Mouse (Mus musculus): ENCODE data around the gene Ssb. TPM values are rescaled to one million over a fixed set of nuclear protein-coding genes. Genes with fewer than 3 reads are reported as not detected.

The Ssb gene
- polyA plus RNA-seq, 1 experiment = 1.6 TPM

DNA sequence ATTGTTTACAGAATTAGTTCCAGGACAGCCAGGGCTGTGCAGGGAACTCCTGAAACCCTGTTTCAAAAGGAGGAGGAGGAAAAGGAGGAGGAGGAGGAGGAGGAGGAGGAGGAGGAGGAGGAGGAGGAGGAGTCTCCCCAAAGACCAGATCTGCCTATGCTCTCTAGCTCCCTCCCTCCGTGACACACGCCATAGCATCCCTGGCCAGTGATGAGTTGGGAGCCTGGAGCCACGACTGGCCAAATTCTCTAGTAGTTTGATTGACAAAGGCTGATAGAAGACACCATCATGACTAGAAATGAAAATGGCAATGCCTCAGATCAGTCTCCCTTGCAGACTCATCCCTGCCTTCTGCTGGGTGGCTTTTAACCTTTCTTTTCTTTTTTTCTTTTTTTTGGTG is 23.4 kb upstream of the Ssb start:
- Histone ChIP-seq H3K4me1 (ENCODE audit: control insufficient read depth, insufficient read depth, insufficient read length) (no peaks in the 10 kb centered on the region), H3K27me3 (ENCODE audit: control insufficient read depth, insufficient read depth, low read length) (no peaks in the 10 kb centered on the region), H3K4me3 (ENCODE audit: extremely low read depth, insufficient read depth, insufficient read length) (no peak overlapping the region), H3K27ac (ENCODE audit: insufficient read depth, low read length) (no peak overlapping the region), H3K36me3 (ENCODE audit: control insufficient read depth, insufficient read depth, low read length) (no peaks in the 10 kb centered on the region)
- TF ChIP-seq POLR2A (IDR thresholded peaks at IDR 0.05; ENCODE audit: low read depth, low read length) = no peak
- no peak for TF ChIP-seq CTCF (IDR thresholded peaks at IDR 0.05; ENCODE audit: extremely low read depth, insufficient read depth, insufficient read length, insufficient replicate concordance)
- 93% methylated on average over 3 of the region's 3 CpGs for WGBS
- no peak for DNase-seq (ENCODE audit: low read depth in 1 of 2, low spot score in 2 of 2)

DNA sequence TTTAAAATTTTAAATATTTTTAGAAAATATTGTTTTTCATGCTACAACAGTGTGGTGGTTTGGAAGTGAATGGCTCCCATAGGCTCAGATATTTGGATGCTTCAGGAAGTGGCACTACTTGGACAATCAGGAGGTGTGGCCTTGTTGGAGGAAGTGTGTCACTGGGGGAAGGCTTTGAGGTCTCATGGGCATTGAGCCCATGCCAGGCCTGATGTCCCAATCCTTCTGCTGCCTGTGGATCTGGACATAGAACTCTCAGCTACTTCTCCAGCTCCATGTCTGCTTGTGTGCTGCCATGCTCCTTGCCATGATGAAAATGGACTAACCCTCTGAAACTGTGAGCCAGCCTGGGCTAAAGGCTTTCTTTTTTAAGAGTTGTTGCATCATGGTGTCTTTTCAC is 22.7 kb upstream of the Ssb start:
- no peak overlapping the region for H3K27ac ChIP-seq (ENCODE audit: insufficient read depth, low read length)
- no peaks in the 10 kb centered on the region for H3K27me3 ChIP-seq (ENCODE audit: control insufficient read depth, insufficient read depth, low read length)
- DNase-seq (ENCODE audit: low read depth in 1 of 2, low spot score in 2 of 2) = no peak
- no peaks in the 10 kb centered on the region for H3K4me1 ChIP-seq (ENCODE audit: control insufficient read depth, insufficient read depth, insufficient read length)
- no peaks in the 10 kb centered on the region for H3K36me3 ChIP-seq (ENCODE audit: control insufficient read depth, insufficient read depth, low read length)
- TF ChIP-seq CTCF (IDR thresholded peaks at IDR 0.05; ENCODE audit: extremely low read depth, insufficient read depth, insufficient read length, insufficient replicate concordance) = no peak
- TF ChIP-seq POLR2A (IDR thresholded peaks at IDR 0.05; ENCODE audit: low read depth, low read length) = no peak
- no peak overlapping the region for H3K4me3 ChIP-seq (ENCODE audit: extremely low read depth, insufficient read depth, insufficient read length)

DNA sequence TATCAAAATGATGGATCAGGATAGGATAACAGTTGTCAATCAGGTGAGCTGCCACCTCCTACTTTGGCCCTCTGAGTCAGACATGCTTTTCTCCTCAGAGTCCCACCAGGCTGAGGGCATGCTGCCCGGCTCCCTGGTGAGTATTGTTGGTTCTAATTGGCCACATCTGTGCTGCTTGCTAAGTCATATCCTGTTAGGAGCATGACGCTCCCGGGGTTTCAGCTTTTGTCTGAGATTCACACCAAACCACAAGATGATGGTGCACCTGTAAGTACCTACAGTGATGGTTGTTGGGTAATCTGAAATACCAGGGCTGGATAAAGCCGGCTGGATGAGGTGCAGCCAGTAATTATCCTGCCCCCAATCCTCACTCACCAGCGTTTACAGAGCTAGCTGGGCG is 21.1 kb upstream of the Ssb start:
- H3K4me1 ChIP-seq (ENCODE audit: control insufficient read depth, insufficient read depth, insufficient read length) = no peaks in the 10 kb centered on the region
- WGBS = 42% methylated on average over 6 of the region's 6 CpGs
- H3K36me3 ChIP-seq (ENCODE audit: control insufficient read depth, insufficient read depth, low read length) = no peaks in the 10 kb centered on the region
- no peak for TF ChIP-seq POLR2A (IDR thresholded peaks at IDR 0.05; ENCODE audit: low read depth, low read length)
- TF ChIP-seq CTCF (IDR thresholded peaks at IDR 0.05; ENCODE audit: extremely low read depth, insufficient read depth, insufficient read length, insufficient replicate concordance) = no peak
- DNase-seq (ENCODE audit: low read depth in 1 of 2, low spot score in 2 of 2) = no peak
- no peak overlapping the region for H3K4me3 ChIP-seq (ENCODE audit: extremely low read depth, insufficient read depth, insufficient read length)
- no peaks in the 10 kb centered on the region for H3K27me3 ChIP-seq (ENCODE audit: control insufficient read depth, insufficient read depth, low read length)
- no peak overlapping the region for H3K27ac ChIP-seq (ENCODE audit: insufficient read depth, low read length)

DNA sequence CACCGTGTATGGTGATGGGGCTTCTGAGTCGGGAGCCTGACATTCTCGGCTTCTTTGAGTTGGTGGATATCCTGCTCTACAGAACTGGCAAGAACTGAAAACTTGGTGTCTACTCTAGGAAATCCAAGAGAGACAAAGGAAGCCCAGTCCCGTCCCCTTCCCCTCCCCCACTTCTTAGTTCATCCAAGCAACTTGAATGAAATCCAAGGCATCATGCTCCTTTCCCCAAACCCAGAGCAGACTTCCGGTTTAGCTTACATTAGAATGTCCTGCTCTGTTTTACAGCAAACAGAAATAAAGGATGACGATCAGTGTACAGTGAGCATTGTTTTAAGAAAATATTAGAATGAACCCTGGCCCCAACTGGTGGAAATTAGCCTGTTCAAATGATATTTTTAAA is 12.1 kb upstream of the Ssb start:
- WGBS = 81% methylated on average over 6 of the region's 6 CpGs
- TF ChIP-seq CTCF (IDR thresholded peaks at IDR 0.05; ENCODE audit: extremely low read depth, insufficient read depth, insufficient read length, insufficient replicate concordance) (no peak), POLR2A (IDR thresholded peaks at IDR 0.05; ENCODE audit: low read depth, low read length) (no peak)
- H3K27me3 ChIP-seq (ENCODE audit: control insufficient read depth, insufficient read depth, low read length) = no peaks in the 10 kb centered on the region

DNA sequence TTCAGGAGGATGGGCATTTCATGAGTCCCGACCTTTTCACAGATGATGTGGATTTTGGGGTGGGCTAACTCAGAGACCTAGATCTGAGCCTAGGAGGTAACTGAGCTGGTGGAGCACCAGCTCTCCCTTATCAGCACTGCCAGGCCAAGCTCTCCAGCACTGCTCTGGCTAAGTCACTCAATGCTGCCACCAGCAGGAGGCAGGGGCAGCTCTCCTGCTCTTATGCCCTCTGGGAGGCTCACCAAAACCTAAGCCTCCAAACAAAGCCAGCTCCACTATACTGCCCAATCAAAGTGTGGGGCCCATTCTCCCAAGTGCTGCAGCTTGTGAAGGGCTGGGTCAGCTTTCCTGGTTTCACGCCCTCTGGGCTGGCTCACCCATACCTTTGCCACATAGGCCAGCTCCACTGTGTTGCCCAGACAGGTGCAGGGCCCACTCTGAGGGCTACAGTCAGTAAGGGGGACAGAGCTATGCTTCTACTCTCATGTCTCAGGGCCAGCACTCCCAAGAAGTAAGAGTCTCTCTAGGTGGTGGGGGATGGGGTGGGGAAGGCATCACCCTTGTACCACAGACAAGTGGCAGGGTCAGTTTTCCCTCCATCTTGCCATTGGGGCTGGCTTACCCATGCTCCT is 9.8 kb upstream of the Ssb start:
- H3K27me3 ChIP-seq (ENCODE audit: control insufficient read depth, insufficient read depth, low read length) = no peaks in the 10 kb centered on the region
- TF ChIP-seq CTCF (IDR thresholded peaks at IDR 0.05; ENCODE audit: extremely low read depth, insufficient read depth, insufficient read length, insufficient replicate concordance) (no peak), POLR2A (IDR thresholded peaks at IDR 0.05; ENCODE audit: low read depth, low read length) (no peak)
- H3K4me1 ChIP-seq (ENCODE audit: control insufficient read depth, insufficient read depth, insufficient read length) = no peaks in the 10 kb centered on the region
- no peak overlapping the region for H3K27ac ChIP-seq (ENCODE audit: insufficient read depth, low read length)
- no peak overlapping the region for H3K4me3 ChIP-seq (ENCODE audit: extremely low read depth, insufficient read depth, insufficient read length)
- 77% methylated on average over 2 of the region's 2 CpGs for WGBS
- no peaks in the 10 kb centered on the region for H3K36me3 ChIP-seq (ENCODE audit: control insufficient read depth, insufficient read depth, low read length)
- no peak for DNase-seq (ENCODE audit: low read depth in 1 of 2, low spot score in 2 of 2)

More for the DNA sequence above, 12.1 kb upstream of the Ssb start:
- Histone ChIP-seq H3K36me3 (ENCODE audit: control insufficient read depth, insufficient read depth, low read length) (no peaks in the 10 kb centered on the region), H3K4me3 (ENCODE audit: extremely low read depth, insufficient read depth, insufficient read length) (no peak overlapping the region), H3K4me1 (ENCODE audit: control insufficient read depth, insufficient read depth, insufficient read length) (no peaks in the 10 kb centered on the region), H3K27ac (ENCODE audit: insufficient read depth, low read length) (no peak overlapping the region)
- DNase-seq (ENCODE audit: low read depth in 1 of 2, low spot score in 2 of 2) = no peak

DNA sequence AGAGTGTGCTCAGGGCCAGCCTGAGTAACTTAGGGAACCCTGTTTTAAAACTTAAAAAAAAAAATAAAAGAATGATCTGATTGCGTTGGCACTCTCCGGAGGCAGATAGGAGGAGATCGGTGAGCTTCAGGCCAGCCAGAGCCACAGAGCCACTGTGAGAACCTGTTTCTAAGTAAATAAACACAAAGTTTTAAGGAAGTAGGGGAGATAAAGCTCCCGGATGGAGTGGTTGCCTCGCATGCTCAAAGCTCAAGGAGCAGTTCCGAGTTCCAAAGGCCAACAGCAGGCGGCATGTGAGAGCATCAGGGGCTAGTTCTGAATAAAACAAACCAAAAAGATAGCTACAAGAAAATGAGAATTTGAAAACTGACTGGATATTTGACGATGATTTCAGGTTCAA is 5.0 kb upstream of the Ssb start:
- no peaks in the 10 kb centered on the region for H3K36me3 ChIP-seq (ENCODE audit: control insufficient read depth, insufficient read depth, low read length)
- no peak overlapping the region for H3K27ac ChIP-seq (ENCODE audit: insufficient read depth, low read length)
- no peak overlapping the region for H3K4me3 ChIP-seq (ENCODE audit: extremely low read depth, insufficient read depth, insufficient read length)
- DNase-seq (ENCODE audit: low read depth in 1 of 2, low spot score in 2 of 2) = no peak
- H3K27me3 ChIP-seq (ENCODE audit: control insufficient read depth, insufficient read depth, low read length) = no peaks in the 10 kb centered on the region
- no peaks in the 10 kb centered on the region for H3K4me1 ChIP-seq (ENCODE audit: control insufficient read depth, insufficient read depth, insufficient read length)
- no peak for TF ChIP-seq CTCF (IDR thresholded peaks at IDR 0.05; ENCODE audit: extremely low read depth, insufficient read depth, insufficient read length, insufficient replicate concordance)
- 36% methylated on average over 8 of the region's 8 CpGs for WGBS

DNA sequence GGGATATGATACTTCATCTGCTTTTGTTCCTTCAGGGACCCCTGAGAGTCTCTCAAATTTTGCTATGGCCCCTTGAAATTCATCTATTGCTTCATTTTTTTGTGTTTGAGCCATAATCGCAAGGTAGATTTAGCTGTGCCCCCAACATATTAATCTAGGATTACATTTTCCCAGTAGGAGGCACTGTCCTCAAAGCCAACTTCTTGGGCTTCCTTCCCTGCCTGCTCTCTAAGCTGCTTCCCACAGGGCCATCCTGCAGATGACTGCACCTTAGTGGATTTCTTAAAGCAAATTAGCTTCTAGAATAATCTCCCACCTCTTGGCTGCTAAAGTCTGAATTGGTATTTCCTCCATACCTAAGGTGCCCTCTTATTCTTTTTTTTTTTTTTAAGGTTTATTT is 3.5 kb upstream of the Ssb start:
- Histone ChIP-seq H3K27me3 (ENCODE audit: control insufficient read depth, insufficient read depth, low read length) (no peaks in the 10 kb centered on the region), H3K4me1 (ENCODE audit: control insufficient read depth, insufficient read depth, insufficient read length) (no peaks in the 10 kb centered on the region; the same call in 1 of the 2 replicates), H3K36me3 (ENCODE audit: control insufficient read depth, insufficient read depth, low read length) (no peaks in the 10 kb centered on the region), H3K4me3 (ENCODE audit: extremely low read depth, insufficient read depth, insufficient read length) (no peak overlapping the region), H3K27ac (ENCODE audit: insufficient read depth, low read length) (no peak overlapping the region)
- TF ChIP-seq CTCF (IDR thresholded peaks at IDR 0.05; ENCODE audit: extremely low read depth, insufficient read depth, insufficient read length, insufficient replicate concordance) (no peak), POLR2A (IDR thresholded peaks at IDR 0.05; ENCODE audit: low read depth, low read length) (no peak)
- DNase-seq (ENCODE audit: low read depth in 1 of 2, low spot score in 2 of 2) = no peak
- 89% methylated on average over 1 of the region's 1 CpGs for WGBS
